Mouse (Mus musculus): Measurements from ENCODE around the gene Szrd1.

Szrd1 gene

GRCm38 (mm10) chr4:141065123-141065522 is 74.5 kb downstream of the Szrd1 start:
- DNase-seq = peak; percentile 68 to 77

GRCm38 (mm10) chr4:141064104-141064659 is 75.4 kb downstream of the Szrd1 start:
- DNase-seq = no peak

All from spleen, adult 18-20 months (tissue).